Mouse (Mus musculus): ENCODE measurements around the gene Dnah3. TPM values are rescaled to one million over a fixed set of nuclear protein-coding genes. Genes with fewer than 3 reads are reported as not detected.

Gene Dnah3
- polyA plus RNA-seq, 1 experiment from 2014 or later: not detected

- H3K27me3 ChIP-seq: no peaks in the 10 kb centered on the region
- ATAC-seq (ENCODE audit: insufficient number of reproducible peaks, insufficient read depth, low FRiP score, low TSS enrichment, low read depth): no peak
- no peaks in the 10 kb centered on the region for H3K36me3 ChIP-seq
- H3K9me3 ChIP-seq: no peaks in the 10 kb centered on the region
- WGBS: 86% methylated on average over 7 of the region's 7 CpGs
- no peak overlapping the region for H3K4me3 ChIP-seq (replicated peaks)
- H3K9ac ChIP-seq (replicated peaks): no peak overlapping the region
- H3K27ac ChIP-seq: no peak overlapping the region
- no peak overlapping the region for H3K4me2 ChIP-seq
- no peaks in the 10 kb centered on the region for H3K4me1 ChIP-seq (replicated peaks)
Observed at GRCm38 (mm10) chr7:119977574-119977973, 117.5 kb downstream of the Dnah3 start.

DNA sequence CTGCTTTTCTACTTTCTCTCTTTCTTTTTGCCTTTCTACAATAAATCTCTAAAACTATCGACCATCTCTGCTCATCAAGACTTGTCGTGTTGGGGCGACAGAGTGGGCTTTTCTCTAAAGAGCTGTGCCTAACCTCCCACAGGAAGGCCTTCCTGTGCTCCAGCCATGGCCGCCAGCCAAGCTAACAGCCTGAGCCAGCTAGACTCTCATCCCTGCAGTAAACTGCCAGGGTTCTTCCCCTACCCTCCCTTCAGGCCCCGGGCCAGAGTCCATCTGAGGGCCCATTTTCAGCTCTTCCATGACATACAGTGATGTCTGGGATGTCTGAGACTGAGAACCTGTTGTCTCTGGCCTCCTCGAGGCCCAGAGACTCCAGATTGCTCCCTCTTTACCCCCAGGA, 118.8 kb downstream of the Dnah3 start:
- Histone ChIP-seq H3K4me1 (replicated peaks) (no peaks in the 10 kb centered on the region), H3K4me3 (replicated peaks) (no peak overlapping the region), H3K27me3 (no peaks in the 10 kb centered on the region), H3K9ac (replicated peaks) (no peak overlapping the region), H3K9me3 (no peaks in the 10 kb centered on the region), H3K27ac (no peak overlapping the region), H3K36me3 (no peaks in the 10 kb centered on the region), H3K4me2 (no peak overlapping the region)
- ATAC-seq (ENCODE audit: insufficient number of reproducible peaks, insufficient read depth, low FRiP score, low TSS enrichment, low read depth): no peak
- 81% methylated on average over 6 of the region's 6 CpGs for WGBS

GRCm38 (mm10) chr7:119974214-119974613, 120.9 kb downstream of the Dnah3 start:
- no peaks in the 10 kb centered on the region for H3K4me1 ChIP-seq (replicated peaks)
- no peak overlapping the region for H3K4me3 ChIP-seq (replicated peaks)
- 88% methylated on average over 5 of the region's 5 CpGs for WGBS

GRCm38 (mm10) chr7:119969320-119969719, 125.8 kb downstream of the Dnah3 start:
- H3K27me3 ChIP-seq: no peaks in the 10 kb centered on the region
- no peak for ATAC-seq (ENCODE audit: insufficient number of reproducible peaks, insufficient read depth, low FRiP score, low TSS enrichment, low read depth)
- 84% methylated on average over 2 of the region's 2 CpGs for WGBS
- no peak overlapping the region for H3K4me3 ChIP-seq (replicated peaks)
- H3K4me1 ChIP-seq (replicated peaks): no peaks in the 10 kb centered on the region
- no peaks in the 10 kb centered on the region for H3K9me3 ChIP-seq
- no peak overlapping the region for H3K4me2 ChIP-seq
- H3K27ac ChIP-seq: no peak overlapping the region
- no peak overlapping the region for H3K9ac ChIP-seq (replicated peaks)
- no peaks in the 10 kb centered on the region for H3K36me3 ChIP-seq

More at GRCm38 (mm10) chr7:119974214-119974613, 120.9 kb downstream of the Dnah3 start:
- ATAC-seq (ENCODE audit: insufficient number of reproducible peaks, insufficient read depth, low FRiP score, low TSS enrichment, low read depth): no peak
- Histone ChIP-seq H3K4me2 (no peak overlapping the region), H3K27me3 (no peaks in the 10 kb centered on the region), H3K9ac (replicated peaks) (no peak overlapping the region), H3K9me3 (no peaks in the 10 kb centered on the region), H3K36me3 (no peaks in the 10 kb centered on the region), H3K27ac (no peak overlapping the region)

DNA sequence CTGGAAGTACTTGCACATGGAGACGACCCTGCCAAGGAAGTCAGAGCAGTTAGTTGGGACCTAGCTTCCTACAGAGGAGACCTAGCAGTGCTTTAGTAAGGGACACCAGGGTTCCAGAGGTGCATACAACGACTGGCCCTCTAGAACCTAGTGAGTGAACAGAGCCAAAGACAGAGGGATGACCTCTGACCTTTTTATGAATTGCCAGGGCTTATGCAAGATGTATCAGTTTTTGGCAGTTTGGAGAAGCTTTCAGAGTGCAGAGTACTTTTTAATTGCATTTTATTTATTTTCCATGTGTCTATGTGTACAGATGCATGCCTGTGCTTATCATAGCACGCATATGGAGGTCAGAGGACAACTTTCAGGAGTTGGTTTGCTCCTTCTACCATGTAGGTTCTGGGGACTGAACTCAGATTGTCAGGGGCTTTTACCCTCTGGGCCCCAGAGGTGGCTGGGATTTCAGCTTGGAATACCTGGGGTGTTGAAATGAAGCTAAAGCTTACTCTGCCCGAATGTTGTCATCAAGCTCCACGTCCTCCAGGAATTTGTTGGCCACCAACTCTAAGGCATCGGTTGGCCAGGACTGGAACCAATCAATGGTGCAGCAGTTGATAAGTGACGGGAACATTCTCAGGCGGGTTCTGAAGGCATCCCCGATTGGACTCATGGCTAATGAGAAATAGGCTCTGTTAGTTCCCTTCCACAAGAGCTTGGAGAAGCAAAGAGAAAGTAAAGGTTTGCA, 129.3 kb downstream of the Dnah3 start:
- Histone ChIP-seq H3K4me2 (no peak overlapping the region), H3K9me3 (no peaks in the 10 kb centered on the region), H3K36me3 (no peaks in the 10 kb centered on the region), H3K27ac (no peak overlapping the region), H3K9ac (replicated peaks) (no peak overlapping the region), H3K4me3 (replicated peaks) (no peak overlapping the region), H3K27me3 (no peaks in the 10 kb centered on the region), H3K4me1 (replicated peaks) (no peaks in the 10 kb centered on the region)
- 88% methylated on average over 9 of the region's 9 CpGs for WGBS
- ATAC-seq (ENCODE audit: insufficient number of reproducible peaks, insufficient read depth, low FRiP score, low TSS enrichment, low read depth): no peak

DNA sequence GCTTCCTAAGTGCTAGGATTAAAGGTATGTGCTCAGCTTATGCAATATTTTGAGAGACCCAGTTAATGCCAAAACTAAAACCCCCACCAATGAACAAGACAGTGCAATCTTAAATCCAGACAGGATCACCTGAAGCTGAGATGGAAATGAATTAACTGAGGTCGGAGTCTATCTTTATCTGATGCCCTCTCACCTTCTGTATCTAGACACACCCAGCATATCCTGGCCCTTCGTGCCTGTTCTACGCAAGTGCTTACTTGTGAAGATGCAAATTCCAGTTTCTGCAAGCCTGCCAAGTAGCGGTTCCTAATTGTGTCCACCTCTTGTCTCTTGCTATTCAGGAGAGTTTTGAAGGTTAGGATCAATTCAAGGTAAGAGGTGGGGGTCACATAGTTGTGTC, 129.9 kb downstream of the Dnah3 start:
- no peak for ATAC-seq (ENCODE audit: insufficient number of reproducible peaks, insufficient read depth, low FRiP score, low TSS enrichment, low read depth)
- Histone ChIP-seq H3K27me3 (no peaks in the 10 kb centered on the region), H3K4me3 (replicated peaks) (no peak overlapping the region), H3K36me3 (no peaks in the 10 kb centered on the region), H3K4me2 (no peak overlapping the region), H3K4me1 (replicated peaks) (no peaks in the 10 kb centered on the region), H3K27ac (no peak overlapping the region), H3K9me3 (no peaks in the 10 kb centered on the region), H3K9ac (replicated peaks) (no peak overlapping the region)
- 87% methylated on average over 4 of the region's 4 CpGs for WGBS

DNA sequence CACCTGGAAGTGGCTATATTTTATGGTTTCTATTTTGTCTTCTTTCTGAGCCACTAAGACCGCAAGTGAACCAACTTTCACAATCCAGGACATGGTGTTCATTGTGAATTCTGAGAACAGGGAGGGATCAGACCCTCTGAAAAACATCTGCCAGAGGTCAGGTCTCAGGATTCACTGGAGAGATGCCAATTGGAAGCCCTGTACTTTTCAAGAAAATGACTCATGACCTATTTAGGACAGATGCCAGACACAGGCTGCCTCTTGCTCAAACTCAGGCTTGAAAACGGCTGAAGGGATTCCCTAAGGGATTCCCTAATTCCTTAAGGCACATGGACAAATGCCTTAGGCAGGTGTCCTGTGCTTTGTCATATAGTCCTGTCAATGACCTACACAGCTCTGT, 134.0 kb downstream of the Dnah3 start:
- WGBS: 38% methylated on average over 2 of the region's 2 CpGs
- H3K4me2 ChIP-seq: no peak overlapping the region

GRCm38 (mm10) chr7:119960546-119960945, 134.5 kb downstream of the Dnah3 start:
- Histone ChIP-seq H3K9ac (replicated peaks) (no peak overlapping the region), H3K27me3 (no peaks in the 10 kb centered on the region), H3K36me3 (no peaks in the 10 kb centered on the region), H3K4me1 (replicated peaks) (no peaks in the 10 kb centered on the region), H3K27ac (no peak overlapping the region), H3K4me3 (replicated peaks) (no peak overlapping the region), H3K4me2 (no peak overlapping the region), H3K9me3 (no peaks in the 10 kb centered on the region)
- no peak for ATAC-seq (ENCODE audit: insufficient number of reproducible peaks, insufficient read depth, low FRiP score, low TSS enrichment, low read depth)
- 79% methylated on average over 6 of the region's 6 CpGs for WGBS

More for the DNA sequence above, 134.0 kb downstream of the Dnah3 start:
- ATAC-seq (ENCODE audit: insufficient number of reproducible peaks, insufficient read depth, low FRiP score, low TSS enrichment, low read depth): no peak
- Histone ChIP-seq H3K4me1 (replicated peaks) (no peaks in the 10 kb centered on the region), H3K9ac (replicated peaks) (no peak overlapping the region), H3K4me3 (replicated peaks) (no peak overlapping the region), H3K36me3 (no peaks in the 10 kb centered on the region), H3K27me3 (no peaks in the 10 kb centered on the region), H3K27ac (no peak overlapping the region), H3K9me3 (no peaks in the 10 kb centered on the region)

DNA sequence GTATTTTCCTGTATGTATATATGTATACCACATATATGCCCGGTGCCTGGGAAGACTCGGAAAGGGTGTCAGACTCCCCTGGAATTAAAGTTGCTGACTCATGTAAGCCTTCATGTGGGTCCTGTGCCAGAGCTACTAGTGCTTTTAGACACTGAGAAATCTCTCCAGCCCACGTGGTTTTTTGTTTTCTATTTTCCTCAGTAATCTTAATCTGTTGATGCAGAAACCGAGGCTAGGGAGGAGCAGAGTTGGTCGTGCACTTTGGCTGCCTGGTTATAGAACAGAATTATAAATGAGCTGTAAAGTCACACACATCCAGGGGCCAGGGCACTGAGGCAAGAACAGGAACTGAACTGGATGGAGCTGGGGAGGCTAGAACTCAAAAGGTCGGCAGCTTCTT, 135.1 kb downstream of the Dnah3 start:
- H3K9ac ChIP-seq (replicated peaks): no peak overlapping the region
- 78% methylated on average over 6 of the region's 6 CpGs for WGBS
- no peak overlapping the region for H3K27ac ChIP-seq
- no peaks in the 10 kb centered on the region for H3K9me3 ChIP-seq
- H3K4me3 ChIP-seq (replicated peaks): no peak overlapping the region
- no peaks in the 10 kb centered on the region for H3K36me3 ChIP-seq
- no peaks in the 10 kb centered on the region for H3K27me3 ChIP-seq
- no peaks in the 10 kb centered on the region for H3K4me1 ChIP-seq (replicated peaks)
- no peak for ATAC-seq (ENCODE audit: insufficient number of reproducible peaks, insufficient read depth, low FRiP score, low TSS enrichment, low read depth)
- H3K4me2 ChIP-seq: no peak overlapping the region

- WGBS: 75% methylated on average over 4 of the region's 4 CpGs
- H3K36me3 ChIP-seq: no peaks in the 10 kb centered on the region
- H3K9me3 ChIP-seq: no peaks in the 10 kb centered on the region
- no peak overlapping the region for H3K4me2 ChIP-seq
- H3K4me1 ChIP-seq (replicated peaks): no peaks in the 10 kb centered on the region
- no peak overlapping the region for H3K9ac ChIP-seq (replicated peaks)
- ATAC-seq (ENCODE audit: insufficient number of reproducible peaks, insufficient read depth, low FRiP score, low TSS enrichment, low read depth): no peak
- no peaks in the 10 kb centered on the region for H3K27me3 ChIP-seq
- no peak overlapping the region for H3K27ac ChIP-seq
- H3K4me3 ChIP-seq (replicated peaks): no peak overlapping the region
Observed at GRCm38 (mm10) chr7:119959491-119959890, 135.6 kb downstream of the Dnah3 start.

DNA sequence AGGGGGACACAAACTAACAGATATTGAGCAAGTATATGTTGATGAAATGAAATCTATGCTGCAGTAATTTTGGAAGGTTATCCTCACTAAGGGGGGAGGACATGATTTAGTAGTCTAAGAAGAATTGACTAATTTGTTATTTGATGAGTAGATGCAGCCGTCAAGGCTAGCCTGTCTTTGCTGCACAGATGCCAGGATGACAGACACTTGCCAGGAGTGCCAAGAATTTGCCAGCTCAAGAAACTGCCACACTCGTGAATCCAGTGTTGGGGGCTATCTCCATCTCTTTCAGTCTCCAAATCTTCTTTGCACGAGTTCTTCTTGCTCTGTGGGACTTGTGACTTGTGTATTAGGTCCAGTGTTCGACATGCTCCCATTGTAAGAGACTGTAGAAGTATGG, 136.0 kb downstream of the Dnah3 start:
- Histone ChIP-seq H3K27me3 (no peaks in the 10 kb centered on the region), H3K9ac (replicated peaks) (no peak overlapping the region), H3K4me3 (replicated peaks) (no peak overlapping the region), H3K9me3 (no peaks in the 10 kb centered on the region), H3K4me1 (replicated peaks) (no peaks in the 10 kb centered on the region), H3K4me2 (no peak overlapping the region), H3K36me3 (no peaks in the 10 kb centered on the region), H3K27ac (no peak overlapping the region)
- ATAC-seq (ENCODE audit: insufficient number of reproducible peaks, insufficient read depth, low FRiP score, low TSS enrichment, low read depth): no peak
- WGBS: 68% methylated on average over 4 of the region's 4 CpGs

- H3K27me3 ChIP-seq: no peaks in the 10 kb centered on the region
- H3K9ac ChIP-seq (replicated peaks): no peak overlapping the region
- H3K27ac ChIP-seq: no peak overlapping the region
- no peaks in the 10 kb centered on the region for H3K36me3 ChIP-seq
- H3K4me1 ChIP-seq (replicated peaks): no peaks in the 10 kb centered on the region
- no peaks in the 10 kb centered on the region for H3K9me3 ChIP-seq
- ATAC-seq (ENCODE audit: insufficient number of reproducible peaks, insufficient read depth, low FRiP score, low TSS enrichment, low read depth): no peak
- no peak overlapping the region for H3K4me2 ChIP-seq
- no peak overlapping the region for H3K4me3 ChIP-seq (replicated peaks)
Observed at GRCm38 (mm10) chr7:119957421-119957820, 137.7 kb downstream of the Dnah3 start.
